Mouse (Mus musculus) mouse trophoblast stem cell (cell line): Measurements from ENCODE around the gene Klhdc8b.

ENCODE experiments used
- in situ Hi-C, 2 experiments: fragments of 300-500 bp; cut with MseI, MboI; formaldehyde crosslinking; loops; 2 replicates in 1 of 2; 3 replicates in 1 of 2; pipeline ENCODE4 v1.15.1; 2025

Gene Klhdc8b

DNA sequence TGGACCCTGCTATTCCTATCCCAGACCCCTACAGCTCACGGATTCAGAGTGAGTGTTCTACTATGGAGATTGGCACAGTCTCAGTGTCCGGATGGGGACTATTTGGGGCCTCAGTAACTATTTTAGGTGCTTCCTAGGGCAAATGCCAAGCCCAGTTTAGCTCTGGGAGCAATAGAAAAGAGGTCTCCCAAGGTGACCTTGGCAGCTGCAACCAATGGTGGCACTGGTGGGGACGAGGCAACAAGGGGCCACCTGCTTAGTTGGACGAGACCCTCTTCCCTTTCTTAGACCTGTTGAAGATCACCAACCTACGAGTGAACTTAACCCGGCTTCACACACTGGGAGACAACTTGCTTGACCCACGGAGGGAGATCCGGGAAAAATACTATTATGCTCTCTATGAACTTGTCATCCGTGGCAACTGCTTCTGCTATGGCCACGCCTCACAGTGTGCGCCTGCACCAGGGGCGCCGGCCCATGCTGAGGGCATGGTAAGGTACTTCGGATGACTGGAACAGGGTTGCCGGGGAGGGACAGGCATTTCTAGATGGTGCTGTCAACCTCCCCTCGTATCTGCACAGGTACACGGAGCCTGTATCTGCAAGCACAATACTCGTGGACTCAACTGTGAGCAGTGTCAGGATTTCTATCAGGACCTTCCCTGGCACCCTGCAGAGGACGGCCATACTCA is 20.3 kb upstream of the Klhdc8b start:
- in situ Hi-C loops: no loop called here

DNA sequence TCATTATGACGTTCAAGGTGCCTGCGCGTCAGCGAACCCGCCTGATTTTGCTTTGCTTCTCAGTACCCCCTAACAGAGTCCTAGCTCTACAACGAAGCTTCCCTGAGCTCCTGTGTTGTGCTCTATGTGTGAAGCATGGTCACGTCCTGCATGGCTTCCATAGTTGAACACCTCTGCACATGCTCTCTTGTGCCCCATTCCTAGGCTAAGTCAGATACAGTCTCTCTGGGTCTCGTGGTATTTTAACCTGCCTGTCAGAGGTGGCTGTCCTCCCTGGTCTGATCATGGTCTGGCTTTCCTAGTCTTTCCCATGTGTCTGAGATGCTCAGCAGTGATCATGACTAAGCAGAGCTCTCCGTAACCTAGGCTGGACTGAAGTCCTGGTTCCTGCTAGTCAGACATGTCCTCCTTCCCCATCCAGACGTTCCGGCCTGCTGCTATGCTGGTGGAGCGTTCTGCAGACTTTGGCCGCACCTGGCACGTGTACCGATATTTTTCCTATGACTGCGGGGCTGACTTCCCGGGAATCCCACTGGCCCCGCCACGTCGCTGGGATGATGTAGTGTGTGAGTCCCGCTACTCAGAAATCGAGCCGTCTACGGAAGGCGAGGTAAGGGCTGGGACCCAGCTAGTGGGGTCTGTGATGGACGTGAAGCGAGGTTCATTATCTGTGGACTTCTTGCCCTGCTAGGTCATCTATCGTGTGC is 19.6 kb upstream of the Klhdc8b start:
- in situ Hi-C loops: no loop called here

DNA sequence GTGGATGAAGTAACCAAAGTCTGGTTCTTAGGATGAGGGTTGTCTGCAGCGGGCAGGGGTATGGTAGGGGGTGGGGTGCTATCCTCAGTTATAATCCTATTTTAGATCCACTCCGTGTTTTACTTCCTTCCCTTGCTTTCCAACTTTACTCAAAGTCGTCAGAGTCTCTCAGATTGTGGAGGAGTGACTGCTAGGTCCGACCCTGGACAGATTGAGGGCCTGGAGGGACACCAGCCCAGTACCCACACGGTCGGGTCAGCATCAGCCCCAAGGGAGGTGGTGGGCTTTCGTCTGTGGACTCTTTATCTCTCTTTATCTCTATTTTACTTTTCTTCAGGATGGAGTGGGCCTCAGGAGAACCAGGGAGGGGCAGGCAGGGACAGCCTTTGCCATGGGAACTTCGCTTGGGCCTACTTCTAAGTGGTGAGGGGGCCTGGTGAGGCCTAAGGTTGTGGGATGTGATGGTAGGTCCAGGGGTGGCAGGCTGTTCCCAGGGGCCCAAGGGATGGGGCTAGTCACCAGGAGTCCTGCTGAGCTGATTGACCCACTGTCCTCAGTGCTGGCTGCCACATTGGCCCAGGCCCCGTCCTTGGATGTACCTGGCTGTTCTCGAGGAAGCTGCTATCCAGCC is 18.5 kb upstream of the Klhdc8b start, which contains the start of gene Lamb2:
Gene Lamb2 (plus strand): TSS at position 16 of the 631 bp plus-strand sequence.
- in situ Hi-C loops: no loop called here

DNA sequence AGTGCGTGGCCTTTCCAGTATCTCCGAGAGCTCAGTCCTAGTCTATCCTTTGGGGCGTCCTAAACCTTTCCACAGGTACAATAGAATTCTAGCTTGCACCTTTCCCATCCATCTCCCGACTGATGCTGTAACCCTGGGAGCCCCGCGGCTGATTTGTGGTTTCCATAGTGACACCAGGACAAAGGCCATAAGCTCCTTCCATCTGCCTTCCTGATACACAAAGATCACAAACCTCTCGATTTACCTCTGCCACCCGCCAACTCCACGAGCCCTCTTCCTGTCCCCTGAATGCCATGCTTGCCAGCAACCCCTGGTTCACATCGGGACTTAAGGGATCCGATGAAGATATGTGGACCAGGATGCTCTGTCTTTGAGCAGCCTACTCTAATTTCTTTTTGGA is 17.9 kb upstream of the Klhdc8b start:
- in situ Hi-C loops: no loop called here

DNA sequence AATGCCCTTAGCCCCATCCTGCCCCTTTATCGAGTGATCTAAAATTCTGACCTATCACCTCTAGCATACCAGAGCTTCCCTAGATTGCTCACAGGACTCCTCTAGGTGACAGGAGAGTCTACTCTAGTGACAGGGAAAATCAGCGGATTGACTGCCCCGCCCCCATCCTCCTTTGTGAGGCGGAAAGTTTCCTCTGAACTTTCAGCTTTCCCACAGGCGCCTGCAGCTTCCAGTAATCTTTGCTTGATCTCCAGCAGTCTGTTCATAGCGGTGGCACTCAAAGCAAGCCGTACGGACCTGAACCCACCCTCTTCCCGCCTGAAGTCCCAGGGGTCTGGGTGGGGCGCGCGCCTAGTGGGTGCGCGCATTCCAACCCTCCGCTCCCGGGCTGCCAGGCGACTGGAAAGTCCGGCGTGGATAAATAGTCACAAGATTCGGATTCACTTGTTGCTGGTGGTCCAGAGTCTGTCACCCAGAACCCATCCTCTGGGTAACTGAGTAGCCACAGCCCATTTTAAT is 17.3 kb upstream of the Klhdc8b start:
- in situ Hi-C loops: no loop called here

DNA sequence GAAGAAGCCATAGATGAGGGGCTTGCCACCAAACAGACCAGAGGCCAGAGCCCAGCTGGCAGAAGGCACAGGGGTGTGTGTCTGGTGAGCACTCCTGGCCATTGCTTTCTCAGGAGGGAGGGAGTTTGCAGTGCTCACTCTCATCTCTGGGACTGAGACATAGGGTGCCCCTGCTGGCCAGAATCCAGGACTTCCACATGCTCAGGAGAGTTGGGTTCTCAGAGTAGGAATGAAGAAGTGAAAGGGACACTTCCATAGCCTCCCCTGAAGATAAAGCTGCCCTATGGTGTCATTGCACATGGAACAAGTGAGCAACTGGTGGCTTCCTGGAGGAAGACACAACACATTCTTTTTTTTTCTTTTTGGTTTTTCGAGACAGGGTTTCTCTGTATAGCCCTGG is 13.1 kb upstream of the Klhdc8b start:
- in situ Hi-C loops: no loop called here

DNA sequence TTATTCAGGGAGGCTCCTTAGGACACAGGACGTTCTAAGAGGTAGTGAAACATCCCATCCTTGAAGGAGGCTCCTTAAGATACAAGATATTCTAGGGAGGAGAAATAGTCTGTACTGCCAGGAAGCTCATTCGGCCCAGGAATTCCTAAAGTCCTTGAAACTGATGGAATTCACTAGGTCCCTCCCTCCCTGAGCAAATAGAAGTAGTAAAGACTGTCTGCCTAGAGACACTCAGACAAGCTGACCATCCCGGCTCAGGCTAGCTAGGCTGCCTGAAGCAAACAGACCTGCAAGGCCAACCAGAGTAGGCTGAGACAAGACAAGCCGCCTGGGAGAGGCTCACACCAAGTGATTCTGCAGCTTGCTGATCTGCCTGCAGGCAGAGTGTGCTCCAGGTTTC is 8.5 kb upstream of the Klhdc8b start:
- in situ Hi-C loops: no loop called here

DNA sequence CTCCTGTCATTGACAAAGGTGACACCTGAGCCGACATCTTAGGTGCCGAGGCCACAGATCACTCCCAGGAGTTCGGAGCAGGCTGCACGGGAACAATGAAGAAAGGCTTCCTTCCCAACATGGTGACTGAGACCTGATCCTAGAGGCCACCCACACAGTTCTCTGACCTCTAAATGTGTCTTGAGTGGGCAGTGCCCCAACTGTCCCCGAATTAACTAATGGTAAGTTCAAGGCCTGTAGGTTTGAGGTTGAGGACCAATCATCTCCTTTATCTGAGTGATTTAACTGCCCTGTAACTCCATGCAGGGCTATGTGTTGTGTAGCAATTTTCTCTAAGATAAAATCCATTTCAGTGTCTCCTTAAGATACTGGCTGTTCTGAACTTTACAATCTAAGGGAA is 8.0 kb upstream of the Klhdc8b start:
- in situ Hi-C loops: no loop called here

DNA sequence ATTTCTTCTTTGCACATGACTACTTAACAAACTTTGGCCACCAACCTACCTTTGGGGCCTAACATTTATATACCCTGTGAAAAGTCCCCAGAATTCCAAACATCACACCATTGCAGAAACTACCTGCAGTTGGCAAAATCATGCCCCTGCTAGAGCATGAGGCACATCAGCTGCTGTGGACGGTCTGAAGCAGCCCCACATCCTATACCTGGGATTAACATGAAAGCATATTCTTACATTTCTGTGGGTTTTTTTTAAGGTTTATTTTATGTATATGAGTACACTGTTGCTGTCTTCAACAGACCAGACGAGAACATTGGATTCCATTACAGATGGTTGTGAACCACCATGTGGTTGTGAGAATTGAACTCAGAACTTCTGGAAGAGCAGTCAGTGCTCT is 4.8 kb upstream of the Klhdc8b start:
- in situ Hi-C loops: no loop called here

DNA sequence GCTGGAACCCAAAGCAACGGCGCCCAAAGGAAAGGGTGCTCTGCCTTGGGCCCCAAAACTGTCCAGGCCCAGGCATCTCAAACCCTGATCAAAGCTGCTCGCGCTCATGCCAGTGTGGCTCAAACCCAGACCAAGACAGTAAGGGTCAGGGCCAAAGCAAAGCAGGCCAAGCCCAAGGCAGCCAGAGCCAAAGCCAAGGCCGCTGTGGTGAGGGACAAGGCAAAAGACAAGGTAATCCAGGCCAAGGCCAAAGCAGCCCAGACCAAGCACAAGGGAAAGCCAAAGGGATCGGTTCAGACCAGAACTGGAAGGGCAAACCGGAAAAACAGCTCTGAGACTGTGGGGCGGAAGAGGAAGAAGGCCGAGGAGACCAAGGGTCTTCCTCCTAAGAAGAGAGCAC is 2.3 kb upstream of the Klhdc8b start:
- in situ Hi-C loops: no loop called here

DNA sequence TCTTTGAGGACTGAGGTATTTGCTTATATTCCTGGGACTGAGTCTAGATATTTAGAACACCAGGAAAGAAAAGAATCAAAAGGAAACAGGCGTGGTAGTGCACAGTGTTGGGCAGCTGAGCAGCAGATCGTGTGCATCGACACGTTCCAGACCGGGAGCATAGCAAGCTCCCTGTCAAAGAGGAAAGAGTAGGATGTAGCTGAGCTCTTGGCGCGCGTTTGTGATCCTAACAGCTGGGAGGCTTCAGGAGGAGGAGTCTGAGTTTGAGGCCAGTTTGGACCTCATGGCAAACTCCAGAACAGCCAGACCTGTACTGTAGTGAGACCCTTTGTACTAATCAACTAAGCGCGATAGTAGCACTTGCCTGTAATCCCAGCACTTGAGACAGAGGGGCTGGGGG is 811 bp upstream of the Klhdc8b start:
- in situ Hi-C loops: no loop called here

DNA sequence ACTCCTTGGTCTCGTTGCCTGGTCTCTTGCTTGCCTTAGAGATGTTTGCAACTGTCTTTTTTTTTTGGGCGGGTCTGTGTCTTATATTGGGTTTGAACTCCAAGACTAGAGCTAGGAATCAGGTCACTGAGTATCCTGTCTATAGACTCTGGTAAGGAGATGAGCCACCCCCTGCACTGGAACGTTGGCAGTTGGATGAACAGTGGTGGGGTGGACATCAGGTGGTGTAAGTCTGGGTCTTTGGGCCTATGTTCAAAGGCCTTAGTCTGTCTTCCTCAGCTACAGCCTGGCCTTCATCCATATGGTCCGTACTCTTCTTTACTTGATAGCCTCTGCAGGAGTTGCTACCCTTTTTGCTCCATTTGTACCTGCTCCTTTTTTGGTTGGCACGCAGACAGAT is 294 bp upstream of the Klhdc8b start:
- in situ Hi-C loops: no loop called here

DNA sequence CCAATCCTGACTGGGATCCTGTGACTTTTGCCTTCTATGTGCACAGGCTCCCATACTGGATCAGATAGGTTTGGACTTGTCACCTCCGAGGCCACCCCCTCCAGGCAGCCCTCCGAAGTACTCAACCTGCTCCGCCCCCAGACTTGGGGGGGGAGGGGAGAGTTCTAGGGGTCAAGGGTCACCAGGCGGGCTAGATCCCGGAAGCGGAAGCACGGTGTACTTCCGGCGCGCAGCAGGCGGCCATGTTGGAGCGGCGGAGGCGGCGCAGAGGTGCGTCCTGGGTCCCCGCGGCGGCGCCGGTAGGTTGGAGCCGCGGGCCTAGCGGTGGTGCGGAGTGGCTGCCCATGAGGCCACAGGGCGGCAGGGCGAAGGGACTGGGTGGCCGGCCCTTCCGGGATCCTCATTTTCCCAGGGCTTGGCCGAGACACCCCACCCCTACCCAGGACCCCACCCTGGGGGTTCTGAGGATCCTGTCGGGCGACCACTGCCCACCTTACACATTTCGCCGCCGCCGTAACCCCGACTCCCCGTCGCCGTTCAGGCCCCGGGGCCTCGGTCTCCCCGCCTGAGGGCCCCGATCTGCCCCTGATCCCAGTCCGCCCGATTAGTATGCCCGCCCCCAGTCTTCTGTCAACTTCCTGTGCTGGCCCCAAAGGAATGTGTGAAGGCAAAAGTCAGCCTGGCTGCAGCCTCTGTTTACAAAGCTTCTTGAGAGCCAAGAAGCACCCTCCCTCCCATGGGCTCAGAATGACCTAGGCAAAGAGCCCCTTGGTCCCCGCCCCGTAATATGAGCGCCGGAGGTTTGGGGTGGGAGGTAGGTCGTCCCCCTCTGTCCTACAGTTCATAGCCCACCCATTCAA is 832 bp downstream of the Klhdc8b start, which contains the start of gene Ccdc71:
Gene Ccdc71 (plus strand): TSS at position 209 of the 860 bp plus-strand sequence.
- in situ Hi-C loops: no loop called here

DNA sequence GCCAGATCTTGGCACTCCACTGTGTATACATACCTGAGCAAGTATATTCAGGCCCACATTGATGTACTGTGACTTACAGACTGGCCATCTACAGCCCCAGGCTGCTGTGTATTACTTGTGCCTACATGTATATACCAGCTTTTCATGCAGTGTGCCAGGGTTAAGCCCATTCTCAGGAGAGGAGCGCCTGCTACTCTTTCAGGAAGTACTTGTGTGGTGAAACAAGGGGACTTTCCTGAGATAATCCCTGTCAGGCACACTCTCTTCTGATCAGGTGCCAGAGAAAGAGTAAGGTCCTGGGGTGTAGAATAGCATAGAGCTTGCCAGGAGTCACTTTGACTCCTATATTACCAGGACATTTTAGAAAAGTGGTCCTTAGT is 1.5 kb downstream of the Klhdc8b start:
- in situ Hi-C loops: no loop called here

DNA sequence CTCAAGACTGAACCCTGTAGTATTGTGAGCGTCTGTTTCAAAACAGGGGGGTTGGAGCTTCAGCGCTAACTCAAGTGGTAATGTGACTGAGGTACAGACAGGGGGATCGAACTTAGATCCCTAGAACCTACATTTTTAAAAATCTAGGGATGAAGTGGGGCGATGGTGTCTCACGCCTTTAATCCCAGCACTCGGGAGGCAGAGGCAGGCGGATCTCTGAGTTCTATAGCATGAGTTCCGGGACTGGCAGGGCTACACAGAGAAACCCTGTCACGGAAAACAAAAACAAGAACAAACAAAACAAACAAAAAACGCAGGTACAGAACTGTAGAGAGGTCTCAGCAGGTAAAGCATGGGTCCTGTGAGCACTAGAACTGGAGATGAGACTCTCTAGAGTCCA is 4.4 kb downstream of the Klhdc8b start:
- in situ Hi-C loops: no loop called here

DNA sequence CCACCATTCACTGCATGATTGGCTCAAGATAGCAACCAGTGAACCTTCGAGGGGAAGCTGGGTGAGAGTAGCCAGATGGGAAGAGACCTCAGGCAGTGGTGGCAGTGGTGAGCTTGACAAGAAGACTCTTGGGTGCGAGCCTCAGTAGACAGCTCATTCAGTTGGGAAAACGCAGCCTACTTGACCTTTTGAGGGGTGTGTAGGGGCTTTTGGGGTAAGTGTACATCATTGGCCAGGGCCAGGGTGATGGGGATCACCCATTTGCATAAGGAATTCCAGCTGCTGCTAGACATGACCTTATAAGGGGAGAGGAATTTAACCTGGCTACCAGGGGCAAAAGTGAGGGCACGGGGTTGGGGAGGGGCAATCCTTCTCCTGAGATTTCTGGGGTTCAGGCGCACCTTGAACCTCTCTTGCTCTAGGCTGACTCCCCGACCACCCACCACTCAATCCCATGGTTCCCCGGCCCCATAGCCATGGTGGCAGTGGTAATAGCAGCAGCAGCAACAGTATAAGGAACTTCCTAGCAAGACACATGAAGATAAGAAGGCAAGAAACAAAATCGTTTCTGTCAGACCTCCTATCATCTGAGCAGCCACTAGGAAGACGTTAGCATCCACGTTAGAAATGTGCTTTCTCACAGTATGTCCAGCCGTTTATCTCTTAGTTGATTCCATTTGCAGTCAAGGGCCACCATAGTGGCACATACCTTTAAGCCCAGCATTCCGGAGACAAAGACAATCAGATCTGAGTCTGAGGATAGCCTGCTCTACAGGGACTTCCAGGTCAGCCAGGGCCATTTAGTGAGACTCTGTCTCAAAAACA is 5.4 kb downstream of the Klhdc8b start:
- in situ Hi-C loops: no loop called here

DNA sequence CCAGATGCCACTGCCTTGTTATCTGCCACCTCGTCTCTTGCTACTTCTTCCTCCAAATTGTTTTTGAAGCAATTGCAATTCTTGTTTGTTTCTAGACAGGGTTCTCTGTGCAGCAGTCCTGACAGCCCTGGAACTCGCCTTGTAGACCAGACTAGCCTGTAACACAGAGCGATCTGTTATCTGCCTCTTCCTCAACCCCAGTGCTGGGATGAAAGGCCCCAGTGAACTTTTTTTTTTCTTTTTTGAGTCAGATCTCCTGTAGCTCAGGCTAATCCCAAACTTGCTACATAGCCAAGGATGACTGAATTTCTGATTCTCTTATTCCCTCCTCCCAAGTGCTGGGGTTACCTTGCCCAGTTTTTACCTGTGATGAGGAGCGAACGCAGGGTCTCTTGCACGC is 7.0 kb downstream of the Klhdc8b start:
- in situ Hi-C loops: no loop called here

DNA sequence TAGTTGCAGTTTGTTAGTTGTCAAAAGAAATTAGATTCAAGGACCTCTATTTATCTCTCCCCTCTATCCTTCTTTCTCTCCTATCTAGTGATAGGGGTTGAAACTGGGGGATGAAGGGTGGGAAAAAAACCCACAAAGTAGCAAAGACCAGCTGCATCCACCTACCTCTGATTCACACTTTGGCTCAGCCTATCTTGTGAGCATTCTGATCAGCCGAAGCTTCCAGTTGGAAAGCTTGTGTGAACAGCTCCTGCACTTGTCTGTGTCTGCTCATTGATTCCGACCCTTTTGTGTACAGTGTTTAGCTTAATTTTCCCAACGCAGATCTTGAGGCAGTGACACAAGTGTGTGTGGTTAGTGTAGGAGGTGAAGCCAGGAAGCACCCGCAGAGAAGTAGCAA is 7.9 kb downstream of the Klhdc8b start:
- in situ Hi-C loops: no loop called here

DNA sequence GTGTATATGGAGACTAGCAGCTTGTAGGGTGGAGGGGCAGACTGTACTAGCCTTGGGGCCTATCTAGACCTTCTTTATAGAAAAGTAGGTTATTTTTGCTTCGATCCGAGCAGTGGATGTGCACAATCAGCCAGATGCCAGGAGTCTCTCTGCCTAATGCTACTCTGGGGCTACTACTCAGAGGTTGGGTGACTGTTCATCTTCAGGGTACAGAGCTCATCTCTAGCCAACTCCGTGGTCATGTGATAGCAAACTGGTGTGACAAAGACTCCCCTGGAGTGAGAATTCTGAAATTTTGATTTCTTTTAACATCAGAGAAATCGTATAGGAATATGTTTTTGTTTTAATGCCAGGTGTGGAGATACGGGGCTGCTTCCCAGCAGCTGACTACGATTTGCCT is 8.5 kb downstream of the Klhdc8b start:
- in situ Hi-C loops: no loop called here

DNA sequence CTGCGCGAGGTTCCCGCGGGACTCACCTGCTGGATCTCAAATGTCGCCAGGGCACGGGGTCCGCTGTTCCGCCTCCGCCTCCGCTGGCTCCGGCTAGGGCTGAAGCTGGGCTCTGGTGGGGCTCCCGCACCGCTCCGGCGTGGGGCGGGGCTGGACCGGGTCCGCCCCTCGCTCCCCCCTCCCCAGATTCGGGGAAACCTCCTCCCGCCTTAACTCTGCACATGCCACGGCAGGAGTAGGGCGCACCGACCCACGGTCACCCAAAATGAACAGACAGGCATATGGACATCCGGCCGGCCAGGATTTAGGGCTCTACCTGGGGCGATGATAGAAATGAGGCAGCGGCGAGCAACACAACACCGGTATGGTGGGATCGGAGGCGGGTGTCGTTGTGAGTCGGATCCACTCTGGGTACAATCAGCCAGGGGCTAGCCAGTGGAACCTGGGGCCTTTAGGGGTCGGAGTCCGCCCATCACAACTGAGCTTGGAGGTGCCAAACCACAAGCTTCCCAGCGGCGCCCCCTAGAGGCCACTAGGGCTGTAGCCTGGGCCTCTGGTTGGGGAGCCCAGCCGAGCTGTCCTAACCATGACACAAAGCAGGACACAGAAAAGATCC is 9.0 kb downstream of the Klhdc8b start:
- in situ Hi-C loops: no loop called here
